Comparison of ENCODE assay signal across 22 mouse cellular contexts in the genomic region with DNA sequence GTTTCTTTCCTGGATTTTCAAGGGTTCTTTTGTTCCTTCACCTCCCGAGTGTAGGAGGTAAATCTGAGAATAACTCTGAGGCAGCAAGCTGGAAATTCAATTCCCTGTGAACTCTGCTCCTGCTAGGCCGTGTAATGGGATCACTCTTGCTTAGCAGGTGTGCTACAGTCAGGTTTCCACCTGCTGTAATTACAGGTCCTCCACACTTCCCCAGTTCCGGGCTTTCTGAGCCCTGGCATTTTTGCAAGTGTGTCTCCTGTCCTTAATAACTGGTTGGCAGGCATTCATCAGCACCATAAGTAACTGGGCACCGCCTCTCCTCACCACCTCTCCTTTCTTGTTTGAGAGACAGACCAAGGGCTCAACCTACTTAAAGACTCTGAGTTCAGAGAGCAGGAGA.
DNase-seq lines count a peak whose midpoint lies in the region; ATAC-seq and TF ChIP-seq lines count a peak whose summit lies in the region.
"Had no signal": no experiment of that assay in that cellular context is flagged by ENCODE, and none has a peak within 500 bp of the region (broad histone marks: within the 10 kb centered on the region; RNA-seq: fewer than 3 reads in every experiment).

No protein-coding gene starts in this region.

- no peaks in the 10 kb centered on the region for H3K36me3 ChIP-seq in forebrain, embryonic 10.5 days (replicated peaks)
- H3K36me3 ChIP-seq in forebrain, embryonic 11.5 days (ENCODE audit: control insufficient read depth, insufficient read depth, low read length): no peaks in the 10 kb centered on the region
- no peaks in the 10 kb centered on the region for H3K36me3 ChIP-seq in liver, embryonic 13.5 days
- no peaks in the 10 kb centered on the region for H3K36me3 ChIP-seq in liver, embryonic 12.5 days
- no peaks in the 10 kb centered on the region for H3K36me3 ChIP-seq in stomach, postnatal 0 days (ENCODE audit: control insufficient read depth, insufficient read depth, low read length)
- no peaks in the 10 kb centered on the region for H3K36me3 ChIP-seq in heart, embryonic 12.5 days
- H3K36me3 ChIP-seq: G1E; heart, embryonic 15.5 days; lung, embryonic 15.5 days; midbrain, embryonic 12.5 days; neural tube, embryonic 13.5 days had no signal

- no peak overlapping the region for H3K4me2 ChIP-seq in forebrain, embryonic 11.5 days (ENCODE audit: low read depth, low read length, severe bottlenecking)
- H3K4me2 ChIP-seq in liver, embryonic 13.5 days: no peak overlapping the region
- no peak overlapping the region for H3K4me2 ChIP-seq in liver, embryonic 12.5 days
- no peak overlapping the region for H3K4me2 ChIP-seq in stomach, postnatal 0 days (replicated peaks; ENCODE audit: low read depth)
- H3K4me2 ChIP-seq in heart, embryonic 12.5 days: no peak overlapping the region
- H3K4me2 ChIP-seq: forebrain, embryonic 13.5 days; heart, embryonic 15.5 days; lung, embryonic 15.5 days; midbrain, embryonic 12.5 days; neural tube, embryonic 13.5 days had no signal

- no peak for TF ChIP-seq CTCF in stomach, postnatal 0 days (IDR thresholded peaks at IDR 0.05; ENCODE audit: low read depth)

- no peak for ATAC-seq in forebrain, embryonic 11.5 days (replicated peaks; ENCODE audit: low FRiP score)
- ATAC-seq in liver, embryonic 13.5 days (ENCODE audit: low read depth): no peak
- ATAC-seq in liver, embryonic 12.5 days: no peak
- ATAC-seq in stomach, postnatal 0 days (ENCODE audit: low FRiP score, low TSS enrichment): no peak
- no peak for ATAC-seq in heart, embryonic 12.5 days (ENCODE audit: insufficient number of reproducible peaks, low FRiP score)
- ATAC-seq: activated CD4-positive, CD25-positive, alpha-beta regulatory T cell, adult 4 months; forebrain, embryonic 13.5 days; hindbrain, embryonic 16.5 days; intestine, embryonic 16.5 days had no signal

- H3K4me1 ChIP-seq in forebrain, embryonic 10.5 days: peaks cover 5% of the 10 kb centered on the region; the same call in 1 of the 2 replicates
- H3K4me1 ChIP-seq in forebrain, embryonic 11.5 days (replicated peaks; ENCODE audit: control insufficient read depth, insufficient read depth, low read length): no peaks in the 10 kb centered on the region
- peaks cover 54% of the 10 kb centered on the region for H3K4me1 ChIP-seq in liver, embryonic 13.5 days (replicated peaks)
- H3K4me1 ChIP-seq in liver, embryonic 12.5 days: peaks cover 31% of the 10 kb centered on the region
- H3K4me1 ChIP-seq in stomach, postnatal 0 days (replicated peaks; ENCODE audit: control insufficient read depth, insufficient read depth): no peaks in the 10 kb centered on the region
- peaks cover 16% of the 10 kb centered on the region for H3K4me1 ChIP-seq in heart, embryonic 12.5 days (replicated peaks)
- H3K4me1 ChIP-seq: forebrain, embryonic 13.5 days; midbrain, embryonic 12.5 days; neural tube, embryonic 13.5 days had no signal

- H3K27me3 ChIP-seq in forebrain, embryonic 10.5 days (ENCODE audit: poor library complexity, severe bottlenecking): no peaks in the 10 kb centered on the region
- no peaks in the 10 kb centered on the region for H3K27me3 ChIP-seq in forebrain, embryonic 11.5 days (ENCODE audit: control insufficient read depth, insufficient read depth, low read length)
- H3K27me3 ChIP-seq in liver, embryonic 13.5 days: no peaks in the 10 kb centered on the region
- H3K27me3 ChIP-seq in liver, embryonic 12.5 days (replicated peaks): no peaks in the 10 kb centered on the region
- H3K27me3 ChIP-seq in stomach, postnatal 0 days (ENCODE audit: control insufficient read depth, insufficient read depth, low read length): no peaks in the 10 kb centered on the region
- no peaks in the 10 kb centered on the region for H3K27me3 ChIP-seq in heart, embryonic 12.5 days (replicated peaks)
- H3K27me3 ChIP-seq: forebrain, embryonic 13.5 days; heart, embryonic 15.5 days; lung, embryonic 15.5 days; midbrain, embryonic 12.5 days; neural tube, embryonic 13.5 days had no signal

- H3K4me3 ChIP-seq in forebrain, embryonic 10.5 days: no peak overlapping the region
- no peak overlapping the region for H3K4me3 ChIP-seq in forebrain, embryonic 11.5 days (ENCODE audit: low read depth, low read length)
- no peak overlapping the region for H3K4me3 ChIP-seq in liver, embryonic 13.5 days (replicated peaks)
- H3K4me3 ChIP-seq in liver, embryonic 12.5 days: no peak overlapping the region
- H3K4me3 ChIP-seq in stomach, postnatal 0 days (ENCODE audit: low read depth, low read length): no peak overlapping the region
- no peak overlapping the region for H3K4me3 ChIP-seq in heart, embryonic 12.5 days
- H3K4me3 ChIP-seq: forebrain, embryonic 13.5 days; heart, embryonic 15.5 days; lung, embryonic 15.5 days; midbrain, embryonic 12.5 days; neural tube, embryonic 13.5 days had no signal

- no peak for TF ChIP-seq EP300 in stomach, postnatal 0 days (optimal IDR thresholded peaks at IDR 0.05)

- no peak for DNase-seq in forebrain, embryonic 10.5 days (ENCODE audit: extremely low spot score, low spot score)
- DNase-seq in forebrain, embryonic 11.5 days (ENCODE audit: low spot score): no peak
- no peak for DNase-seq in liver, embryonic 13.5 days
- DNase-seq in cerebellum, postnatal 10 days: peak; percentile 53 to 65
- DNase-seq in stomach, postnatal 0 days (ENCODE audit: low spot score): no peak
- no peak for DNase-seq in left cerebral cortex, adult 18-20 months (ENCODE audit: low spot score in 2 of 2)
- DNase-seq: gastrocnemius, postnatal 14 days; layer of hippocampus, adult 9-11 months; spleen, adult 18-20 months; thymus, postnatal 4 days had no signal

- 0 out of 2 replicates have a peak overlapping the region, but pooled peaks have one; percentile 18 for H3K27ac ChIP-seq in forebrain, embryonic 10.5 days
- H3K27ac ChIP-seq in forebrain, embryonic 11.5 days (ENCODE audit: low read depth, low read length): no peak overlapping the region
- peak overlapping the region; percentile 20; the same call in 1 of the 2 replicates for H3K27ac ChIP-seq in liver, embryonic 13.5 days
- no peak overlapping the region; the same call in 1 of the 2 replicates for H3K27ac ChIP-seq in liver, embryonic 12.5 days
- 0 out of 2 replicates have a peak overlapping the region, but pooled peaks have one; percentile 35 for H3K27ac ChIP-seq in stomach, postnatal 0 days (replicated peaks)
- H3K27ac ChIP-seq in heart, embryonic 12.5 days (ENCODE audit: poor library complexity, severe bottlenecking): no peak overlapping the region
- H3K27ac ChIP-seq: forebrain, embryonic 13.5 days; heart, embryonic 15.5 days; liver, embryonic 14.5 days; lung, embryonic 15.5 days; midbrain, embryonic 12.5 days; neural tube, embryonic 13.5 days had no signal

- H3K9me3 ChIP-seq in forebrain, embryonic 10.5 days: no peaks in the 10 kb centered on the region
- no peaks in the 10 kb centered on the region for H3K9me3 ChIP-seq in forebrain, embryonic 11.5 days (ENCODE audit: control insufficient read depth, low read length)
- H3K9me3 ChIP-seq in liver, embryonic 13.5 days (replicated peaks): no peaks in the 10 kb centered on the region
- no peaks in the 10 kb centered on the region for H3K9me3 ChIP-seq in liver, embryonic 12.5 days (replicated peaks)
- H3K9me3 ChIP-seq in stomach, postnatal 0 days (ENCODE audit: control insufficient read depth, low read length): no peaks in the 10 kb centered on the region
- H3K9me3 ChIP-seq in heart, embryonic 12.5 days (replicated peaks): no peaks in the 10 kb centered on the region
- H3K9me3 ChIP-seq: forebrain, embryonic 13.5 days; G1E; heart, embryonic 15.5 days; lung, embryonic 15.5 days; midbrain, embryonic 12.5 days; neural tube, embryonic 13.5 days had no signal

- whole genome bisulfite sequencing in forebrain, embryonic 10.5 days: 62% methylated on average over 4 of the region's 4 CpGs
- 62% methylated on average over 4 of the region's 4 CpGs for WGBS in forebrain, embryonic 11.5 days
- WGBS in liver, embryonic 13.5 days (ENCODE audit: insufficient replicate concordance): 83% methylated on average over 4 of the region's 4 CpGs
- 78% methylated on average over 4 of the region's 4 CpGs for WGBS in liver, embryonic 12.5 days (ENCODE audit: insufficient replicate concordance)
- WGBS in stomach, postnatal 0 days: 54% methylated on average over 4 of the region's 4 CpGs
- WGBS in heart, embryonic 12.5 days: 78% methylated on average over 4 of the region's 4 CpGs

- no peak overlapping the region for H3K9ac ChIP-seq in forebrain, embryonic 11.5 days (ENCODE audit: low read length)
- no peak overlapping the region for H3K9ac ChIP-seq in liver, embryonic 13.5 days
- no peak overlapping the region for H3K9ac ChIP-seq in liver, embryonic 12.5 days
- no peak overlapping the region for H3K9ac ChIP-seq in stomach, postnatal 0 days (ENCODE audit: low read length)
- no peak overlapping the region for H3K9ac ChIP-seq in heart, embryonic 12.5 days
- H3K9ac ChIP-seq: forebrain, embryonic 13.5 days; heart, embryonic 15.5 days; liver, embryonic 14.5 days; lung, embryonic 15.5 days; midbrain, embryonic 12.5 days; neural tube, embryonic 13.5 days had no signal

Comparison
In these comparisons a context has a peak if more than half of its experiments do, and no peak if none do; other contexts are left out.
1. H3K27ac ChIP-seq: peak in forebrain, embryonic 10.5 days (single experiment), liver, embryonic 13.5 days (single experiment) and stomach, postnatal 0 days (single experiment); none in forebrain, embryonic 11.5 days (single experiment), liver, embryonic 12.5 days (single experiment) and heart, embryonic 12.5 days (single experiment).
2. DNase-seq: peak in cerebellum, postnatal 10 days (2 of 2); none in forebrain, embryonic 10.5 days (single experiment), forebrain, embryonic 11.5 days (single experiment), liver, embryonic 13.5 days (single experiment), stomach, postnatal 0 days (single experiment) and left cerebral cortex, adult 18-20 months (0 of 2).